Mouse (Mus musculus) neural tube, embryonic 12.5 days (tissue): ENCODE results near the gene Chmp2b. TPM values are rescaled to one million over a fixed set of nuclear protein-coding genes. Genes with fewer than 3 reads are reported as not detected.

ENCODE experiments used
- ATAC-seq: fragments of 200-750 bp; cut with Nextera tagmentation; 2 replicates; pipeline ENCODE4 v1.8.0; 2017; ENCODE audit warnings: low read depth, mild to moderate bottlenecking, moderate TSS enrichment, moderate library complexity; ENCODE audit not compliant: low FRiP score
- H3K27ac ChIP-seq: fragments of 300-500 bp; sonication (generic); 2 replicates; pipeline ENCODE4 v1.5.1; 2016
- H3K27me3 ChIP-seq: fragments of 300-500 bp; sonication (generic); replicated peaks from 2 replicates; pipeline ENCODE4 v1.6.1; 2016; ENCODE audit warnings: mild to moderate bottlenecking
- H3K36me3 ChIP-seq: fragments of 300-500 bp; sonication (generic); 2 replicates; pipeline ENCODE4 v1.6.1; 2016; ENCODE audit warnings: mild to moderate bottlenecking
- H3K4me1 ChIP-seq: fragments of 300-500 bp; sonication (generic); 2 replicates; pipeline ENCODE4 v1.6.1; 2016
- H3K4me2 ChIP-seq: fragments of 300-500 bp; sonication (generic); replicated peaks from 2 replicates; pipeline ENCODE4 v1.6.1; 2016; ENCODE audit warnings: mild to moderate bottlenecking
- H3K4me3 ChIP-seq: fragments of 300-500 bp; sonication (generic); 2 replicates; pipeline ENCODE4 v1.5.1; 2016
- H3K9ac ChIP-seq: fragments of 300-500 bp; sonication (generic); 2 replicates; pipeline ENCODE4 v1.6.1; 2016; ENCODE audit warnings: mild to moderate bottlenecking
- H3K9me3 ChIP-seq: fragments of 300-500 bp; sonication (generic); 2 replicates; pipeline ENCODE4 v1.6.1; 2016; ENCODE audit warnings: mild to moderate bottlenecking
- WGBS: fragments of 180-500 bp; shearing (Covaris S2); methylation state at CpG from one replicate; pipeline ENCODE4 v1.1.7; 2016; 5-methylcytosine and 5-hydroxymethylcytosine counted together
- polyA plus RNA-seq: library from polyadenylated mRNA; unstranded; fragments of >200 nt; fragmentation: Nextera tagmentation; extraction: Ambion mirVana; gene quantifications from 2 replicates; pipeline ENCODE4 v1.2.1, GENCODE M21; 2016

The Chmp2b gene
- polyA plus RNA-seq, 1 experiment from 2014 or later = 125 TPM

DNA sequence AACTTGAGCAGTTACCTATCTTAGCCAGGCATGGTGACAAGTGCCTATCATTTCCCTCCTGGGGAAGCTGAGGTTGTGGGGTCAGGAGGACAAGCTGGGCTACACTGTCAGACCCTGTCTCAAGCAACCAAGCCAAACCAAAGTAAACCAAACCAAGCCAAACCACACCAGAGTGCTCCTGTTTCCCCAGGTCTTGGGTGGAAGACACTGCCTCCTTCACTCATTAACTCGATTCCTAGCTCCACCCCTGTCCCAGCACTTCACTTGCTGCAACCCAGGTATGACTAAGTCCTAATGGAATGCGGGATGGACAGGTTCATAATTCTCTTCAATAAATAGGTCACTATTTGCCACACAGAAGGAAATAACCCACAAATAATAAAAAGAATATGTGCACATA, 2.9 kb downstream of the Chmp2b start:
- 93% methylated on average over 2 of the region's 2 CpGs for WGBS
- ATAC-seq = no peak
- H3K27ac ChIP-seq = no peak overlapping the region
- H3K9ac ChIP-seq = no peak overlapping the region
- H3K4me3 ChIP-seq = no peak overlapping the region
- H3K9me3 ChIP-seq = no peaks in the 10 kb centered on the region
- H3K27me3 ChIP-seq = no peaks in the 10 kb centered on the region
- H3K36me3 ChIP-seq = no peaks in the 10 kb centered on the region
- H3K4me2 ChIP-seq = peak overlapping the region; percentile 33
- peaks cover 7% of the 10 kb centered on the region for H3K4me1 ChIP-seq

DNA sequence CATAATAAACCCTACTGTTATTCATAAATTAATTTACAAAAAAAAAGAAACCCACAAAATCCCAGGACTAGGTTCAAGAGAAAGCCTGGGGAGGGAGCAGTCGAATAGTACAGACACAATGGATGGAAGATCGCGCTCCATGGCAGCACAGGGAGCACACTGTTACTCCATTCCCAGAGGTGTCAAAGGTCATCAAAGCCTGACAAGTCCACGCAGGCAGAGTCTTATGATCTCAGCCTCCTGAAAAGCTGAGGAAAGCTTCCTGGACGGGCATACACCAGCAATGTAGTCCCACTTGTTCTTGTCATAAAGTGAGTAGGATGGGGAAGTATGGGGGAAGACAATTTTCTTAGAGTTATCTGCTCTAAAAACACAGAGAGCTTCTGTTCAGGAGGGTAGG, 5.2 kb downstream of the Chmp2b start:
- ATAC-seq = no peak
- WGBS = 72% methylated on average over 5 of the region's 5 CpGs

DNA sequence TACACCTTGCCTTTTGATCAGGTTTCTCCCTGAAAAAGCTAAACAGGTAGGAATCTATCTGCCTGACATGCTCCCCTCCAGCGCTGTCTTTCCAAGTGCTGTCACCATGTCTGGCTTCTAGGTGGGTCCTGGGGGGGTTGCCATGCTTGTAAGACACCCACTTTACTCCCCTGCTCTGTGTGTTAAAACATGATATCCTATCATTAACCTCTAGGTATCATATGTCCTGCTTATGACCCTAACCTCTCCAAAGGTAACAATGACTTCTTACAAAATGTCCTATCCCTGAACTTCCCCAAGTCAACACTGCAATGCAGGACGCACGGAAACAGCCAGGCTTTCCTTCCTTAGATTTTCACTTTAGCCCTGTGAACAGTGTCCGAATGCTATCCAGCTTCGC, 8.3 kb downstream of the Chmp2b start:
- Histone ChIP-seq H3K9ac (no peak overlapping the region), H3K9me3 (no peaks in the 10 kb centered on the region), H3K27me3 (no peaks in the 10 kb centered on the region), H3K4me3 (no peak overlapping the region), H3K4me2 (no peak overlapping the region), H3K36me3 (no peaks in the 10 kb centered on the region), H3K27ac (no peak overlapping the region), H3K4me1 (no peaks in the 10 kb centered on the region)
- no peak for ATAC-seq
- 93% methylated on average over 5 of the region's 5 CpGs for WGBS

More for the DNA sequence above, 5.2 kb downstream of the Chmp2b start:
- Histone ChIP-seq H3K9ac (no peak overlapping the region), H3K27me3 (no peaks in the 10 kb centered on the region), H3K4me1 (peaks cover 3% of the 10 kb centered on the region; the same call in 1 of the 2 replicates), H3K4me2 (no peak overlapping the region), H3K9me3 (no peaks in the 10 kb centered on the region), H3K36me3 (no peaks in the 10 kb centered on the region), H3K4me3 (no peak overlapping the region), H3K27ac (no peak overlapping the region)

DNA sequence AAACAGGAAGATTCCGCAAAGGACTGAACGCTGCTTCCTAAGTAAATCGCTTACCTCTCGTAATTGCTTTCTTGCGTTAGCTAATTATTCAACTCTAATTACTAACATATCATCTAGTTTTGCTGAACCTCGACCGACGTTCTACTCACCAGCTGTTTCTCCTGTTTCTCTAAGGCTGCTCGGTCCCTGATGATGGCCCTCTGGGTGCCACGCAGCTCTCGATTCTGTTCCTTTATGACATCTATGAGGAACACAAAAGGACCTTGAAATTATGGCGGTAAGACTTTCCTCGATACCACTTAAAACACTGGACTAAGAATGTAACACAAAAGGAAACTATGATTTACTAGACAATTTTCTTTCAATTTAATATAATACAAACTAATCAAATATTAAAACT, 11.7 kb downstream of the Chmp2b start:
- no peak overlapping the region for H3K4me3 ChIP-seq
- H3K27me3 ChIP-seq = no peaks in the 10 kb centered on the region
- H3K9me3 ChIP-seq = no peaks in the 10 kb centered on the region
- H3K36me3 ChIP-seq = no peaks in the 10 kb centered on the region
- H3K4me2 ChIP-seq = no peak overlapping the region
- H3K9ac ChIP-seq = no peak overlapping the region
- H3K4me1 ChIP-seq = no peaks in the 10 kb centered on the region
- H3K27ac ChIP-seq = no peak overlapping the region
- ATAC-seq = no peak
- 84% methylated on average over 13 of the region's 13 CpGs for WGBS

DNA sequence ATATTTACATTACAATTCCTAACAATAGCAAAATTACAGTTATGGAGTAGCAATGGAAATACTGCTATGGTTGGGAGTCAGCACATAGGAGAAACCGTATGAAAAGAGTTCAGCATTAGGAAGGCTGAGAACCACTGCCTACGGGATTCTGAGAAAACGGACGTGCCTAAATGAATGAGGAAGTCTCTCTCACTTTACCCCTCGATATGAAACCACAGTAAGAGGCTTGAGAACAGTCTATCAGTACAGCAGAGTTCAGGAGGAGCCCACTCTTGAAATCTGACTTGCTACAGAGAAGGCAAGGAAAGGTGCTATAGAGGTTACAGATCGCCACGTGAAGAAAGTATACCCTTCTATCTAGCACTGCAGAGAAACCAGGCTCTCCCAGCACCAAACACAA, 13.6 kb downstream of the Chmp2b start:
- WGBS = 91% methylated on average over 7 of the region's 7 CpGs

DNA sequence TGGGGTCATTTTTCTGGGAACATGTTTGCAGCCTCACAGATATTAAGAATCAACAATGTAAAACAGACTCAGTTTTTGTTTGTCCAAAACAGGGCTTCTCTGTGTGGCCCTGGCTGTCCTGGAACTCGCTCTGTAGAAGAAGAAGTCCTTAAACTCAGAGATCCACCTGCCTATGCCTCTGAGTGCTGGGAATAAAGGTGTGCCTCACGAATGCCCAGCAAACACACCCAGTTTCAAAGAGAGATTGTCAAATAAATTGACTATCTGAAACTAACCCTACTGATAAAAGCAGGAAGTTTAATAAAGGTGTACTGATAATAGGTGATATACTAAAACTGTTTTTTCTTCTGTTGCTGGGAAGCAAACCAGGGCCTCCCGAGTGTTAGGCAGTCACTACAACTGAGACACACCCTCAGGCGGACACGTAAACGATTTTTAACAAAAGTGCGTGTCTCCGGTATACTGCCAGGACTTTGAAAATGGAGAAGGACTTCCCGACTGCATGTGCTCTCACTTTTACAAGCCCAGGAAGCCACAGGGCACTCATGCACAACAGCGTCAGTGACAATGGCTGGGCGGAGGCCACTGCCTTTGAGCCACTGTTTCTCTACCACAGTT, 18.7 kb downstream of the Chmp2b start:
- no peaks in the 10 kb centered on the region for H3K9me3 ChIP-seq
- H3K4me3 ChIP-seq = no peak overlapping the region
- H3K27ac ChIP-seq = no peak overlapping the region
- 88% methylated on average over 11 of the region's 11 CpGs for WGBS
- H3K9ac ChIP-seq = no peak overlapping the region
- no peaks in the 10 kb centered on the region for H3K27me3 ChIP-seq
- peaks cover 13% of the 10 kb centered on the region; the same call in 1 of the 2 replicates for H3K36me3 ChIP-seq
- no peak overlapping the region for H3K4me2 ChIP-seq
- ATAC-seq = no peak
- no peaks in the 10 kb centered on the region for H3K4me1 ChIP-seq

More for the DNA sequence above, 13.6 kb downstream of the Chmp2b start:
- no peaks in the 10 kb centered on the region for H3K9me3 ChIP-seq
- ATAC-seq = no peak
- no peaks in the 10 kb centered on the region for H3K4me1 ChIP-seq
- H3K27me3 ChIP-seq = no peaks in the 10 kb centered on the region
- H3K9ac ChIP-seq = no peak overlapping the region
- 0 out of 2 replicates have a peak, but pooled peaks cover 6% of the 10 kb centered on the region for H3K36me3 ChIP-seq
- H3K4me3 ChIP-seq = no peak overlapping the region
- H3K27ac ChIP-seq = no peak overlapping the region
- H3K4me2 ChIP-seq = no peak overlapping the region

DNA sequence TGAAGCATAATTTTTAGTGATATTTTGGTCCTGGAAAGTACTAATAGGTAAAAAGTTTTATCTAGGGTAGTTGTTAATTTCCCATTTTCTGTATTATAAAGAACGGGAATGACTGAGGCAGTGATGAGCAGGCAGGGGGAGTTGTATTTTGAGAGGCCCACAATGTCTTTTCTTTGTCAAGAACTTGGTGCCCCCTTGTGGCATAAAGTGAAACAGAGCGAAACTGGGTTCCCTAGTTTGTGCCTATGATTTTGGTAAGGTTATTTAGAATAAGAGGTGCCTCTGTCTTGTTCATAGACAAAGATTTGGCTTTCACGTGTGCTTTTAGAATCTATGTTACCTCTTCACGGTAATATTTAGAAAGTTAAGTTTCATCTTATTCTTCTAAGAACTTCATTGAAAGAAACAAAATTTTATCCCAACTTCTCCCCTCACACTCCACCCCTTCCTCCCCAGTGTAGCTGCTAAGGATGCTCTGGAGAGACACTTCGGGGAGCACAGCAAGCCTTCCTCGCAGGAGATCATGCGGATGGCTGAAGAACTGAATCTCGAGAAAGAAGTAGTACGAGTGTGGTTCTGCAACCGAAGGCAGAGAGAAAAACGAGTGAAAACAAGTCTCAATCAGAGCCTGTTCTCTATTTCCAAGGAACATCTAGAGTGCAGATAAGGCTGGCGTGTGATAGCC, 29.1 kb downstream of the Chmp2b start:
- Histone ChIP-seq H3K9me3 (no peaks in the 10 kb centered on the region), H3K27ac (no peak overlapping the region), H3K27me3 (no peaks in the 10 kb centered on the region), H3K4me1 (no peaks in the 10 kb centered on the region), H3K4me3 (no peak overlapping the region), H3K36me3 (no peaks in the 10 kb centered on the region), H3K4me2 (no peak overlapping the region), H3K9ac (no peak overlapping the region)
- 34% methylated on average over 12 of the region's 12 CpGs for WGBS
- no peak for ATAC-seq

DNA sequence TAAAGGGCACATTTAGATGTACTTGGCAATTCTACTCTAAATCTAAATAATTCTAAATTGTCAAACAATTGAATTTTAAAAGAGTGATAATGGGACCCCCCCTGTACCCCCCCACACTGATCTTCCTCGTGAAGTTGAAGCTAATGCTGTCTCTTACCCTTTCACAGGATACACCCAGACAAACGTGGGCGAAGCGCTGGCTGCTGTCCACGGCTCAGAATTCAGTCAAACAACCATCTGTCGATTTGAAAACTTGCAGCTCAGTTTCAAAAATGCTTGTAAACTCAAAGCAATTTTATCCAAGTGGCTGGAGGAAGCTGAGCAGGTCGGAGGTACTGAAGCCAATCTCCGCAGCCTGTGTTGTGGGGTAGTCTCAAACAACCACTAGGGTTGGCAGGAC, 30.9 kb downstream of the Chmp2b start:
- no peaks in the 10 kb centered on the region for H3K36me3 ChIP-seq
- H3K27ac ChIP-seq = no peak overlapping the region
- no peak overlapping the region for H3K4me3 ChIP-seq
- WGBS = 85% methylated on average over 8 of the region's 8 CpGs
- ATAC-seq = no peak
- no peaks in the 10 kb centered on the region for H3K4me1 ChIP-seq
- no peak overlapping the region for H3K4me2 ChIP-seq
- H3K27me3 ChIP-seq = no peaks in the 10 kb centered on the region
- H3K9ac ChIP-seq = no peak overlapping the region
- no peaks in the 10 kb centered on the region for H3K9me3 ChIP-seq

DNA sequence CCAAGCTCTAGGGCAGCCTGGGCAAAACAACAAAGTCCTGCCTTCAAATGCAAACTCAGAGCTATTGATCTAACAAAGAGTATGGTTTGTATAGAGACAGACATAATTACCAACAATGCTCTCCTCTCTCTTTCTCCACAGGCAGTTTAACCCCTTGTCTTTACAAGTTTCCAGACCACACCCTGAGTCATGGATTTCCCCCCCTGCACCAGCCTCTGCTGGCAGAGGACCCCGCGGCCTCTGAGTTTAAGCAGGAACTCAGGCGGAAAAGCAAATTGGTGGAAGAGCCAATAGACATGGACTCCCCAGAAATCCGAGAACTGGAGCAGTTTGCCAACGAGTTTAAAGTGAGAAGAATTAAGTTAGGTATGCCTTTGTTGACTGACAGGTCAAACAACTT, 32.9 kb downstream of the Chmp2b start:
- Histone ChIP-seq H3K9ac (no peak overlapping the region), H3K27me3 (no peaks in the 10 kb centered on the region), H3K4me2 (no peak overlapping the region), H3K27ac (no peak overlapping the region), H3K9me3 (no peaks in the 10 kb centered on the region), H3K4me3 (no peak overlapping the region), H3K36me3 (no peaks in the 10 kb centered on the region), H3K4me1 (no peaks in the 10 kb centered on the region)
- ATAC-seq = no peak
- WGBS = 6% methylated on average over 5 of the region's 5 CpGs

DNA sequence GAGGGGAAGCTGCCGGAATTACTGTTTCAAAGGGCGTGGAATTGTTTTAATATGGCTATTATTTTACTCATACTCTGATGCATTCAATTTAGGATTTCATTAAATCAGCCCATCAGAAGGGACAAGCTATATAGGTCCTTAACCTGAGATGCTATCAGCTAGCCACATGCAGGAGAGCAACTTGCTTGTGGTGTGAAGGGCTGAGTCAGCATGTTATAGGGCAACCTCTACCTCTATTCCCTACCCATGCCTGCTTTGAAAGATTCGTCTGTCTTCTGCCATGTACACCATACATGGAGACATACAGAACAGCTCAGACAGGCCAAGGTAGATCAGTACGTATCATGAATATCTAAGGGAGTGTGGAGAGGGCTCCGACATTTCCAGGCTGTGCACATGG, 35.8 kb downstream of the Chmp2b start:
- ATAC-seq = no peak; the same call in 1 of the 2 replicates
- Histone ChIP-seq H3K4me1 (no peaks in the 10 kb centered on the region), H3K36me3 (no peaks in the 10 kb centered on the region), H3K27me3 (no peaks in the 10 kb centered on the region), H3K4me2 (no peak overlapping the region), H3K27ac (no peak overlapping the region), H3K9ac (no peak overlapping the region), H3K9me3 (no peaks in the 10 kb centered on the region), H3K4me3 (no peak overlapping the region)
- WGBS = 87% methylated on average over 5 of the region's 5 CpGs

DNA sequence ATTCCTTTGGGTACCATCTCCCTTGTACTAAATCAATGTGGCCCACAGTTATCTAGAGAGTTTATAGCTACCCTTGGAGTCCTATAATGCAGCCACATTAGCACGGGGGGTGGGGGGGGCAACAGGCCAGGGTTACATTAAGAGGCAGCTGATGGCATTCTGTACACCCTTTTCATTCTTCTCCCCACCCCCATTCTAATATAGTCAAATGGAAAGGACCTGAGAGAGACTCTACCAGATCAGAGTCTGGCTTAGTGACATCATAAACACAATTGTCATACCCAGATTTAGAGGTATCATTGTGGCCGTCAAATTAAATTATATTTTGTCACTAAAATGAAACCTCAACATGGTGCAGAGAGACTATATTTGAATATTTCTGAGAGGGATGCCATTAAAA, 36.5 kb downstream of the Chmp2b start:
- H3K27ac ChIP-seq = no peak overlapping the region
- H3K4me2 ChIP-seq = no peak overlapping the region
- H3K9ac ChIP-seq = no peak overlapping the region
- WGBS = 76% methylated on average over 2 of the region's 2 CpGs
- peak; percentile 68 for ATAC-seq
- no peaks in the 10 kb centered on the region for H3K9me3 ChIP-seq
- no peaks in the 10 kb centered on the region for H3K4me1 ChIP-seq
- no peaks in the 10 kb centered on the region for H3K27me3 ChIP-seq
- no peak overlapping the region for H3K4me3 ChIP-seq
- no peaks in the 10 kb centered on the region for H3K36me3 ChIP-seq

DNA sequence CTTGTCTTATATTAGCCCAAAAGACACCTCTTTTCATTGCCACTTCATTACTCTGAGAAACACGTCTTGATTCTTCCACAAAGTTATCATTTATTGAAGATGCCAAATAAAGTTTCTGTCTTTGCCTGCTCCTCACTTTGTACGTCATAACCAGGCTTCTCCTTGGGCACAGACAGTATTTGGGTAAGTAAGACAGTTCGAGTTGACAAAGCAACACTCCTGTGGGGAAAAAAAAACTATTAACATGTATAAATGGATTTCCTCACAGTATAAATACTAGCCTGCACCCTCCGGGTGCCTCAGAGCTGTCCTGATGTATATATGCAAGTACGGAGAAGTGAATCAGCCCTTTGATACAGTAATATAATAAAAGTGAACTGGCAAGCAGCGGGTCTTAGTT, 42.3 kb downstream of the Chmp2b start, which contains the start of gene Pou1f1:
TSS of gene Pou1f1 (plus strand) at position 301 of the 400 bp plus-strand sequence.
- ATAC-seq = no peak
- Histone ChIP-seq H3K27me3 (no peaks in the 10 kb centered on the region), H3K4me3 (no peak within 1 kb of the TSS), H3K4me1 (no peaks in the 10 kb centered on the region), H3K9ac (no peak within 1 kb of the TSS), H3K27ac (no peak within 1 kb of the TSS), H3K36me3 (no peaks in the 10 kb centered on the region), H3K9me3 (no peaks in the 10 kb centered on the region), H3K4me2 (no peak within 1 kb of the TSS)
- WGBS = 85% methylated on average over 6 of the region's 6 CpGs

DNA sequence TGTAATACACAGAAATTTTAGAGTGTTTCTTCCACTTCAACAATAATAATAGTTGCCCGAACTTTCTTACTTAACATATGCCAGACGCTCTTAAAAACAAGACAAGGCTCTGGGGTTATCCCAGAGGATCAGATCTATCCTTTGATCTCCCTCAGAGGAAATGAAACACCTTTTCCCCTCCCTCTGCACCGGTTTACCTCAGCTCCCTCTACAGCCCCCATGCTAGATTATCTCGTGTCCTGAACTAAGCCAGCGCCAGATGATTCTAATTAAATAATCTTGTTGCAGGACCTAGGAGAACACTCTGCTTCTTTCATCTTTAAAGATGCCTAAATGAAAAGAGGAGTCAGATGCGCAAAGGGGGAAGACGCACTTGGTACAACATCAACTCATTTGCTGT, 48.3 kb downstream of the Chmp2b start:
- ATAC-seq = no peak
- Histone ChIP-seq H3K36me3 (no peaks in the 10 kb centered on the region), H3K4me2 (no peak overlapping the region), H3K9ac (no peak overlapping the region), H3K4me1 (no peaks in the 10 kb centered on the region), H3K27me3 (no peaks in the 10 kb centered on the region), H3K4me3 (no peak overlapping the region), H3K27ac (no peak overlapping the region), H3K9me3 (no peaks in the 10 kb centered on the region)
- 76% methylated on average over 7 of the region's 7 CpGs for WGBS
